Mouse (Mus musculus) hindbrain, embryonic 14.5 days (tissue): ENCODE results near the gene Lypla2. TPM values are rescaled to one million over a fixed set of nuclear protein-coding genes. Genes with fewer than 3 reads are reported as not detected.
A peak's percentile ranks its signal among the peaks of the same experiment; 100 is the strongest.

Experiments
- ATAC-seq: fragments of 200-750 bp; cut with Nextera tagmentation; 2 replicates; pipeline ENCODE4 v1.8.0; 2017; ENCODE audit warnings: moderate number of reproducible peaks, mild to moderate bottlenecking, moderate TSS enrichment, moderate library complexity; ENCODE audit not compliant: low FRiP score
- DNase-seq: peaks from one replicate; pipeline ENCODE4 v3.0.0-alpha.2; 2015; ENCODE audit warnings: low spot score
- H3K27ac ChIP-seq: fragments of 300-500 bp; sonication (generic); 2 replicates; pipeline ENCODE4 v1.5.1; 2014; ENCODE audit warnings: mild to moderate bottlenecking, moderate library complexity
- H3K27me3 ChIP-seq: fragments of 300-500 bp; sonication (generic); 2 replicates; pipeline ENCODE4 v1.6.1; 2014; ENCODE audit warnings: mild to moderate bottlenecking, low read length, mixed read lengths; ENCODE audit not compliant: control insufficient read depth, insufficient read depth
- H3K36me3 ChIP-seq: fragments of 300-500 bp; sonication (generic); replicated peaks from 2 replicates; pipeline ENCODE4 v1.6.1; 2014; ENCODE audit not compliant: control insufficient read depth, insufficient read depth
- H3K4me1 ChIP-seq: fragments of 300-500 bp; sonication (generic); replicated peaks from 2 replicates; pipeline ENCODE4 v1.6.1; 2014; ENCODE audit warnings: antibody characterized with exemption, low read length, mixed read lengths; ENCODE audit not compliant: control insufficient read depth, insufficient read depth
- H3K4me2 ChIP-seq: fragments of 300-500 bp; sonication (generic); replicated peaks from 2 replicates; pipeline ENCODE4 v1.6.1; 2014; ENCODE audit warnings: mild to moderate bottlenecking, moderate library complexity
- H3K4me3 ChIP-seq: fragments of 300-500 bp; sonication (generic); replicated peaks from 2 replicates; pipeline ENCODE4 v1.5.1; 2014; ENCODE audit warnings: mild to moderate bottlenecking, low read length
- H3K9ac ChIP-seq: fragments of 300-500 bp; sonication (generic); 2 replicates; pipeline ENCODE4 v1.6.1; 2014
- H3K9me3 ChIP-seq: fragments of 300-500 bp; sonication (generic); 2 replicates; pipeline ENCODE4 v1.6.1; 2016; ENCODE audit warnings: low read length; ENCODE audit not compliant: control insufficient read depth
- WGBS: fragments of 180-500 bp; shearing (Covaris S2); extraction: QIAGEN DNeasy Blood & Tissue Kit; methylation state at CpG from one replicate; pipeline ENCODE4 v1.1.7; 2014; 5-methylcytosine and 5-hydroxymethylcytosine counted together
- polyA plus RNA-seq: library from polyadenylated mRNA; unstranded; fragments of >200 nt; fragmentation: Nextera tagmentation; extraction: Ambion mirVana; gene quantifications from 2 replicates; pipeline ENCODE4 v1.2.1, GENCODE M21; 2014

Lypla2 gene
- polyA plus RNA-seq, 1 experiment from 2014 or later, result 191 TPM

DNA sequence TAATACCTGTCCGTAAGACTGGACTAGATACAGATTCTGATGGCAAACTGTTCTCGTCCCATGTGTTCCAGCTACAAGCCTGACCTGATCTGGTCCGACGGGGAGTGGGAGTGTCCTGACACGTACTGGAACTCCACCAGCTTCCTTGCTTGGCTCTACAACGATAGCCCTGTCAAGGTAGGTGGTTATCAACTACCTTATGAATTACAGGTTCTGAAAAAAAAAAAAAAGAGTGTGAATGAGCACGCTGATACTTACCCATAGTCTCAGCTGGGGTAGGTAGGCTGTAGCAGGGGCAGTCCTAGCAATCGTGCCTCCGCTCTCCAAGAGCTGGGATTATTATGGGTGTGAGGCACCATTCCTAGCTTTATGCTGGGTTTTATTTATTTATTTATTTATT lies 42.6 kb downstream of the Lypla2 start:
- ATAC-seq, result no peak
- no peak overlapping the region for H3K27ac ChIP-seq
- no peak overlapping the region for H3K4me2 ChIP-seq
- H3K4me3 ChIP-seq, result no peak overlapping the region
- no peak for DNase-seq
- H3K9ac ChIP-seq, result no peak overlapping the region
- no peaks in the 10 kb centered on the region for H3K27me3 ChIP-seq
- H3K36me3 ChIP-seq, result peaks cover 51% of the 10 kb centered on the region
- H3K9me3 ChIP-seq, result no peaks in the 10 kb centered on the region
- no peaks in the 10 kb centered on the region for H3K4me1 ChIP-seq
- 93% methylated on average over 9 of the region's 9 CpGs for WGBS

- Histone ChIP-seq H3K27ac (no peak overlapping the region), H3K9me3 (no peaks in the 10 kb centered on the region), H3K9ac (no peak overlapping the region), H3K27me3 (no peaks in the 10 kb centered on the region), H3K36me3 (peaks cover 48% of the 10 kb centered on the region), H3K4me2 (no peak overlapping the region), H3K4me1 (no peaks in the 10 kb centered on the region), H3K4me3 (no peak overlapping the region)
- 96% methylated on average over 5 of the region's 5 CpGs for WGBS
- DNase-seq (no peak), ATAC-seq (no peak)
These were observed 43.0 kb downstream of the Lypla2 start for GRCm38 (mm10) chr4:135929405-135929804.

DNA sequence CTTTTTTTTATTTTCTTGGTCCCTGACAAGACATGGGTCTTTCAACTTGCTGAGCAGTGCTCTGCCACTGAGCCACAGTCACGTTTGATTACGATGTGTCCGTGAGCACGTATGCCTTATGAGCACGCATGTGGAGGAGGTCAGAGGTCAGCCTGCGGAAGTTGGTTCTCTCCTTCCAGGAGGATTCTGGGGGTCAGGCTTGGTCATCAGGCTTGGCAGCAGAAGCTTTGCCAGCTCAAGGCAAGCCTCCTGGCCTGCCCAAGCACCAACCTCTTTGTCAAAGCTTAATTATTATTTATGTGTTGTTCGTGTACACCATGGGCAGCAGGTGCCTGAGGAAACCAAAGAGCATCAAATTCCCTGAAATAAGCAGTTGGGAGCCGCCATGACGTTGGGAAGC lies 44.0 kb downstream of the Lypla2 start:
- ATAC-seq (no peak), DNase-seq (no peak)
- H3K4me2 ChIP-seq, result no peak overlapping the region
- H3K4me3 ChIP-seq, result no peak overlapping the region
- H3K27ac ChIP-seq, result no peak overlapping the region
- no peak overlapping the region for H3K9ac ChIP-seq
- H3K27me3 ChIP-seq, result no peaks in the 10 kb centered on the region
- H3K9me3 ChIP-seq, result no peaks in the 10 kb centered on the region
- H3K4me1 ChIP-seq, result no peaks in the 10 kb centered on the region
- peaks cover 40% of the 10 kb centered on the region for H3K36me3 ChIP-seq
- 84% methylated on average over 9 of the region's 9 CpGs for WGBS

- Histone ChIP-seq H3K9me3 (no peaks in the 10 kb centered on the region), H3K36me3 (peaks cover 32% of the 10 kb centered on the region), H3K9ac (no peak overlapping the region), H3K4me2 (no peak overlapping the region), H3K27me3 (no peaks in the 10 kb centered on the region), H3K27ac (no peak overlapping the region), H3K4me1 (peaks cover 3% of the 10 kb centered on the region), H3K4me3 (no peak overlapping the region)
- DNase-seq, result no peak
- WGBS, result 95% methylated on average over 3 of the region's 3 CpGs
- no peak for ATAC-seq
These were observed 45.6 kb downstream of the Lypla2 start for GRCm38 (mm10) chr4:135926861-135927260.

GRCm38 (mm10) chr4:135926195-135926808 lies 46.1 kb downstream of the Lypla2 start:
- Histone ChIP-seq H3K27me3 (no peaks in the 10 kb centered on the region), H3K36me3 (peaks cover 29% of the 10 kb centered on the region), H3K4me1 (peaks cover 8% of the 10 kb centered on the region), H3K27ac (no peak overlapping the region), H3K4me2 (no peak overlapping the region), H3K9me3 (no peaks in the 10 kb centered on the region), H3K9ac (no peak overlapping the region), H3K4me3 (no peak overlapping the region)
- no peak for ATAC-seq
- no peak for DNase-seq
- 94% methylated on average over 10 of the region's 10 CpGs for WGBS

GRCm38 (mm10) chr4:135925341-135925740 lies 47.1 kb downstream of the Lypla2 start:
- H3K36me3 ChIP-seq, result peaks cover 19% of the 10 kb centered on the region
- no peak overlapping the region for H3K27ac ChIP-seq
- H3K4me2 ChIP-seq, result no peak overlapping the region
- H3K9me3 ChIP-seq, result no peaks in the 10 kb centered on the region
- peaks cover 9% of the 10 kb centered on the region for H3K4me1 ChIP-seq
- H3K4me3 ChIP-seq, result no peak overlapping the region
- DNase-seq (no peak), ATAC-seq (no peak)
- 82% methylated on average over 5 of the region's 5 CpGs for whole genome bisulfite sequencing
- no peaks in the 10 kb centered on the region for H3K27me3 ChIP-seq
- no peak overlapping the region for H3K9ac ChIP-seq

- no peak for DNase-seq
- Histone ChIP-seq H3K4me1 (peaks cover 9% of the 10 kb centered on the region), H3K36me3 (peaks cover 14% of the 10 kb centered on the region), H3K27me3 (no peaks in the 10 kb centered on the region), H3K4me3 (no peak overlapping the region), H3K9ac (no peak overlapping the region), H3K27ac (no peak overlapping the region), H3K9me3 (no peaks in the 10 kb centered on the region), H3K4me2 (no peak overlapping the region)
- ATAC-seq, result no peak
- WGBS, result 89% methylated on average over 2 of the region's 2 CpGs
These were observed 48.0 kb downstream of the Lypla2 start for GRCm38 (mm10) chr4:135924418-135924817.

DNA sequence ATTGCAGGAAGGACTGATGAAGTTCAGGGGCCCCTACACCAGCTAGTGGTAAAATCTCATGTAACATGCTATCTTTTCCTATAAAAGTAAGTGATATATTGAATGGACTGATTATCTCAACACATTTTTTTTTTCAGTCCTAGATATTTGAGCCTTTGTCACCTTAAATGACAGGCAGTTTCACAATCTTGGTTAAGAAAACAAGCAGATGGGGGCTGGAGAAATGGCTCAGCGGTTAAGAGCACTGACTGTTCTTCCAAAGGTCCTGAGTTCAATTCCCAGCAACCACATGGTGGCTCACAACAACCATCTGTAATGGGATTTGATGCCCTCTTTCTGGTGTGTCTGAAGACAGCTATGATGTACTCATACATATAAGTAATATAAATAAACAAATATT lies 50.2 kb downstream of the Lypla2 start:
- Histone ChIP-seq H3K9ac (no peak overlapping the region; the same call in 1 of the 2 replicates), H3K9me3 (no peaks in the 10 kb centered on the region), H3K4me3 (peak overlapping the region; percentile 77; the same call in 1 of the 2 replicates), H3K4me2 (peak overlapping the region; percentile 84), H3K4me1 (peaks cover 9% of the 10 kb centered on the region), H3K27me3 (no peaks in the 10 kb centered on the region), H3K27ac (no peak overlapping the region), H3K36me3 (peaks cover 14% of the 10 kb centered on the region)
- 86% methylated on average over 1 of the region's 1 CpGs for WGBS
- DNase-seq (no peak), ATAC-seq (no peak)

GRCm38 (mm10) chr4:135921257-135922120 lies 50.9 kb downstream of the Lypla2 start:
- peak overlapping the region; percentile 82 for H3K9ac ChIP-seq
- H3K27me3 ChIP-seq, result no peaks in the 10 kb centered on the region
- peak; percentile 48 for DNase-seq
- WGBS, result 6% methylated on average over 26 of the region's 26 CpGs
- H3K27ac ChIP-seq, result peak overlapping the region; percentile 77
- peaks cover 9% of the 10 kb centered on the region for H3K36me3 ChIP-seq
- ATAC-seq, result peak; percentile 9; the same call in 1 of the 2 replicates
- H3K4me3 ChIP-seq, result peak overlapping the region; percentile 77
- peak overlapping the region; percentile 84 for H3K4me2 ChIP-seq
- no peaks in the 10 kb centered on the region for H3K9me3 ChIP-seq
- peaks cover 9% of the 10 kb centered on the region for H3K4me1 ChIP-seq
